Mouse (Mus musculus) adrenal gland, adult 18-20 months (tissue): ENCODE data around the gene Ccdc69. TPM values are rescaled to one million over a fixed set of nuclear protein-coding genes. Genes with fewer than 3 reads are reported as not detected.
A peak's percentile ranks its signal among the peaks of the same experiment; 100 is the strongest.
"Not testable (repeated sequence)": the region's sequence is repeated elsewhere in the genome, so short reads cannot be mapped to it uniquely, and the experiment has no call there.

Experiments used
- DNase-seq, 2 experiments: peaks; one replicate each; pipeline ENCODE4 v3.0.0; 2021 to 2022; ENCODE audit warnings: low spot score in 2 of 2
- long read RNA-seq, 2 experiments: library from polyadenylated mRNA; stranded (forward); transcript quantifications; one replicate each; pipeline ENCODE4 v2.0.0; 2021
- total RNA-seq, 2 experiments: library from RNA; stranded (reverse); gene quantifications; 1 replicate in 1 of 2; 2 replicates in 1 of 2; pipeline ENCODE4 v1.2.3; 2021

The Ccdc69 gene
- total RNA-seq: 1 to 10 TPM; 7.4 to 9.8 TPM
- long read RNA-seq, experiment 1, transcript Ccdc69-201 (7 exons, 1,402 nt): major isoform, 8 of 9 reads
- long read RNA-seq, experiment 1, partial matches to known transcripts: 1 of 9 reads
- long read RNA-seq, experiment 1, other reads (novel, unspliced or antisense): 0 of 9 reads
- long read RNA-seq, experiment 2, transcript Ccdc69-201 (7 exons, 1,402 nt): major isoform, 14 of 18 reads
- long read RNA-seq, experiment 2, partial matches to known transcripts: 1 of 18 reads
- long read RNA-seq, experiment 2, other reads (novel, unspliced or antisense): 3 of 18 reads

DNA sequence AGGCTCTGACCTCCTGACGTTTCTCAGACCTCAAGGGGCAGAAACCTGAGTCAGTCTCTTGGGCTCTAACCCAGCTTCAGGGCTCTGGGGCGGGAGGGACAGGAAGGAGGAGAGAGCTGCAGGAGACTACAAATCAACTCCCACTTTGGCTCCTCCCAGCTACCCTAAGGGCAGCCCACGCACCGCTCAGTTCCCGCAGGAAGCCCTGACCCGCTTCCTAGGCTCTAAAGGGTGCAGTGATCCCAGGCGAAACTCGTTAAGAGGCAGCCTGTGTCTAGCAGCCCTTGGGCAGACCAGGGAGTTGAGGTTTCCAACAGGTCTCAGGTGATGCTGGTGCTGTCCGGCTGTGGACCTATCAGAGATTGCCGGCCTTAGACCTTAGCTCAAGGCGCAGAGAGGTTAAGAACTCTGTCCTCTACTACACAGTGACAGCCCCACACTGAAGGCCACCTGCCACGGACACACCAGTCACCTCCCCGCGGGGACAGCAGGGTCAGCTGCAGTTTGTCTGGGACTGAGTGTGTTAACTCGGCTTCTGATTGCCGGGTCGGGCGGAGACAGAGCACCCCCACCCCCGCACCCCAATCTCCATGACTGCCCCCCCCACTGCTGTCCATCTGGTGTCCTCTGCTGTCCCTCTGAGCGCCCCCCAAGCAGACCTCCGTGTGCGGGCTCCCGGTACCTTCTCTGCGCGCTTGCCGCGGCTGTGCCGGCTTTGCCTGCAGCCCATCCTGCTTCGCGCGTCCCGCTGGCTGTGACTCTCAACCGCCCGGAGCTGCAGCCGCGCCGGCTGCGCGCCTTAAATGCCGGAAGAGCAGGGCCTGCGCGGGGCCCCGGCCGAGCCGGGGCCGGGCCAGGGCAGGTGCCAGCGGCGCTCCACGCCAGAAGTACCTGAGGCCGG, at the start of gene Ccdc69:
TSS of gene Ccdc69 (minus strand) at position 801 of the 901 bp plus-strand sequence.
- peak; percentile 57 to 65 for DNase-seq

- no peak for DNase-seq
These were observed 48.7 kb upstream of the Ccdc69 start for GRCm38 (mm10) chr11:55126663-55127062.

- DNase-seq: no peak
These were observed 43.5 kb upstream of the Ccdc69 start for GRCm38 (mm10) chr11:55121430-55121829.

- DNase-seq: no peak
These were observed 42.9 kb upstream of the Ccdc69 start for GRCm38 (mm10) chr11:55120821-55121271.

- DNase-seq: no peak
These were observed 42.3 kb upstream of the Ccdc69 start for GRCm38 (mm10) chr11:55120279-55120678.

DNA sequence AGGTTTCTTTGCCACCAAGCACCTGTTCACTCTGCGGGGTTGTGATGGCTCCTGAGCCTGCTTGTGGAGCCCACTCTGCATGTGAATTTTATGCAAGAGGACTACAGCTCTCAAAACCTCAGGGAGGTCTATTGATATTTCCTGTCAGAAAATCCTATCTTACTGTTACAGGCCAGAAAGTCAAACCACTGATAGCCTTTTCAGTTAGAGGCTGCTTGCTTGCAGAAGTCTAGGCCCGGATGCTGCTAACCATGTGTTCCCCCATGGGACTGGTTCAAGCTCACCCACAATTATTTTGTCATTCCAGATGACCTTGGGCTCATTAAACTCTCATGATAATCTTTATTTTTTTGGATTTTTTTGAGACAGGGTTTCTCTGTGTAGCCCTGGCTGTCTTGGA, 39.1 kb upstream of the Ccdc69 start:
- DNase-seq: no peak

DNA sequence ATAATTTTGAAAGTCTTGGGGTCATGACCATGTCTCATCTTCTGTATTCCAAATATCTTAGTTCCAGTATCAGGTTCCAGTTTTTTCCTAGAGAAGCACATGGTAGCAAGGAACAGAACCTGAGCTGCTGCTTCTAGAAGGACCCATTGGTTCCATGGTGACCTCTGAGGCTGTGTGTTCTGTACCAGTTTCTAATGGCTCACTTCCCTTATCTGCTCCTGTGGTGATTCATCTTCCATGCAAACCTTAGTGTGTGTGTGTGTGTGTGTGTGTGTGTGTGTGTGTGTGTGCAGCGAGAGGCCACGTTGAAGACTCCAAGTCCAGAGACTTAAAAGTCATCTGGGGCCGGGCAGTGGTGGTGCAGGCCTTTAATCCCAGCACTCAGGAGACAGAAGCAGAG, 38.1 kb upstream of the Ccdc69 start:
- no peak for DNase-seq

DNA sequence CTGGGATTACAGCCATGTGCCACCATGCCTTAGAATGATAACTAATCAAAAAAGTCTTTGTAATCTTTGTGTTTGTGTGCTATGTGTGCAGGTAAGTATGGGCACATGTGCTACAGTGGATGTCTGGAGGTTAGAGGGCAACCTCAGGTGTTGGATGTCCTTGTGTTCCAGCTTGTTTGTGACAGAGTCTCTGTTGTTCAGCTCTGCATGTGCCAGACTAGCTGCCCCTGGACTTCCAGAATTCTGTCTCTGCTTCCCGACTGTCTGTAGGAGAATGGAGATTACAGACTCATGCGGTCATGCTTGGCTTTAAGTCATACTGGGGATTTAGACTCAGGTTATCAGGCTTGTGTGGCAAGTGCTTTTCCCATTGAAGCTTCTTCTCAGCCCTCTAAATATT, 36.4 kb upstream of the Ccdc69 start:
- DNase-seq: no peak

- DNase-seq: not testable (repeated sequence)
These were observed 35.9 kb upstream of the Ccdc69 start for GRCm38 (mm10) chr11:55113861-55114250.

- no peak for DNase-seq
These were observed 35.4 kb upstream of the Ccdc69 start for GRCm38 (mm10) chr11:55113209-55113860.

DNA sequence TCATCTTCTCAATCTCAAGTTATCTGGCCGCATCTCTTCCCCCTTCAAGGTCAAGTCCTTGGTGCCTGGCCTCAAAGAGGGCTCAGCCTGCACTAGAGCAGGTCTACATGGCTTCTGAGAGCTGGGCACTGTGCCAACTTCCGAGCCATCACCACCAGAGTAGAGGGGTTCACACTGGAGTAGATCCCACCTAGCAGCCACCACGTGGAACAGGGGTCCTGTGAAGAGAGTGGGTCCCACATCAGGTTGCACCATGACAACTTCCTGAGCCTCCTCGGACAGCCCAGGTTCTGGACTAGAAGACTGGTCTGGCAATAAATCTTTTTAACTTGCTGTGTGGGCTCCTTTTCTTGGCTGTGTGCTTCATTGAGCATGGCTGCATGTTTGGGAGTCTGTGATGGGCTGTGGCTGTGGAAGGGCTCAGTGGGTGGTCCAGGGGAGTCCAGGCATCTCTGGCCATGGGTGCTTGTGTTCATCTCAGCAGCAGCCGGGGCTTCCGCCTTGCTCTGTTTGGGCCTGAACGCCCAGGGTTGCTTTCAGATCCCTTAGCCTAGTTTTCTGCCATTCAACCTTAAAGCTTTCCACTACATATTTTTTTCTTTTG, 32.7 kb upstream of the Ccdc69 start:
- DNase-seq: no peak

DNA sequence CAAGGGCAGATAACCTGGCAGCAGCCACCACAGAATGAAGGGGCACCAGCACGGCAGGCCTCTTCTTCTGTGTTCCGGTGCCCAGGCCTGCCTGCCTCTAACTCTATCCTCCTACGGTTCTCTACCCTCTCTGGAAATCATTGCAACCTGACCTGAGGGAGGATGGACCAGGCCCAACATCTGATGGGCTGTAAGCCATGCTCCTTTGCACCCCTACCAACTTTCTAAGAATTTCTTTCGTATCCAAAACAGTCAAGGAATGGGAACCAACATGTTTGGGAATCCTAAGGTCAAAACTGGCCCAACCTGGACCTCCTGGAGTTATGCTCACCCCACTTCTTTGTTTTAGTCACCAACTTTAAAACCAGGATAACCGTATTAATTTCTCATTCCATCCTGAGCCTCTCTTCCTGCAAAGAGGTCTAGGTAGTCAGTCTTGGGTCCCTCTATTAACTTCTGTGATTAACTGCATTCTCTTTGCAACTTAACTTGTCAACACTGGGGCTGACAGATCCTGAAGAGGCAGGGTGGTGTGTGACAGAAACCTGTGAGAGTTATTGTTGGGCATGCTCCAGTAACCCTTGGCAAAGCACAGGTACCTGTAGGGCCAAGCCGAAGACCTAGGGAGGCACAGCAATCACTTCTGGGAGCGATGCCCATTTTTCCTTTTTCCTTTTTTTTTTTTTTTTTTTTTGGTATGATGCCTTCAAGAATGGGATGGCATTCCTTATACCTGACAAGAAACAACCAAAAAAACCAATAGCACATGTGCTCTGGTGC, 31.8 kb upstream of the Ccdc69 start:
- no peak for DNase-seq

DNA sequence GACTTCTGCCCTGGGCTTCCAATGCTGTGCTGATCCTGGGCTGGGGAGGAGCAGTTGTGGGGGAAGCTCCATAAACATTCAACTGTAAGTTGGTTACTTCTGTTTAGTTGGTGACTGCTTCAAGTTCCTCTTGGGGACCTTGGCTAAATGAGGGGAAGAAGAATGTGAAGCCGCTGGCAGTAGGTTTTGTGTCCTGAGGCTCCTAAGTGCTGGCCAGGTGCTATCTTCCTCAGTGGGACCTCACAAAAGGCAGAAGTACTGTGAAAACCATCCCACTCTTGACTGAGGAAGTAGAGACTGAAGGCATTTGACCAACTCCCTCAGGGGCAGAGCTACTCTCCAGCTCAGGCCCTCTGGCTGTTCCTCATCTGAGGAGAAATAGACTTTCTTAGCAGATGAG, 28.7 kb upstream of the Ccdc69 start:
- no peak for DNase-seq

DNA sequence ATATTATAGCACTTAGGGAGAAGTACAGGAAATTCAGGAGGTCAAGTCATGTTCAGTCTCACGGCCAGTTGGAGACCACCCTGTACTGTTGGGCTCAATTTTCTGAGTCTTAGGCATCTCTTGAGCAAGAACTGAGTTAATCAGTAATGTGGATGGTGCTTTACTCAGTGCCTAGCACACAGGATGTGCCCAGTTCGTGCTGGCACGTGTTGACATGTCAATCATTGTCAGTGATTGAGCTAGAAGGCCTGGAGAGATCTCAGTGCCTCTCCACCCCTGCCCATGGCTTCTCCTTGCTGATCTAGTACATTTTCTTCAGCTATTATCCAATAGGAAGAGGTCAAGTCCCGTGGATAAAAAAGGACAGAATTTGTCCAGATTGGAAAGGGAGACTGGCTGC, 27.5 kb upstream of the Ccdc69 start:
- DNase-seq: no peak

GRCm38 (mm10) chr11:55103229-55103628, 25.3 kb upstream of the Ccdc69 start:
- DNase-seq: peak in 1 of 2 experiments; percentile 44

DNA sequence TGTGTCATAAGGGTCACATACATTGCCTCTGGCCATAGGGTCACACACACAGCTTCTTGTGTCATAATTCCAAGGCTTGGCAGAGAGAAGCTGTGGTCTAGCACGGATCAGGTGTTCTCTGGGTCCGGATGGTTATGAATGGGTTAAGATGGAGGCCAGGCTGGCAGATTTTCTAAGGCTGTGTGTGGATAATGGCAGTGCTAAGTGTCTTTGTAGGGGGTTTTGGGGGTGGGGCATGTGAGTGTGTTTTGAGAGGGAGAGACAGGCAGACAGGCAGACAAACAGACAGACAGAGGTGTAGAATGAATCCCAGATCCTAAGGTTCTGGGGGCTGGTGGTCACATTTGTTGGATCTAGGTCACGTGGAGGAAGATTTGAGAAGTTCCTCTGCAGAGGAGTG, 24.1 kb upstream of the Ccdc69 start:
- DNase-seq: no peak

DNA sequence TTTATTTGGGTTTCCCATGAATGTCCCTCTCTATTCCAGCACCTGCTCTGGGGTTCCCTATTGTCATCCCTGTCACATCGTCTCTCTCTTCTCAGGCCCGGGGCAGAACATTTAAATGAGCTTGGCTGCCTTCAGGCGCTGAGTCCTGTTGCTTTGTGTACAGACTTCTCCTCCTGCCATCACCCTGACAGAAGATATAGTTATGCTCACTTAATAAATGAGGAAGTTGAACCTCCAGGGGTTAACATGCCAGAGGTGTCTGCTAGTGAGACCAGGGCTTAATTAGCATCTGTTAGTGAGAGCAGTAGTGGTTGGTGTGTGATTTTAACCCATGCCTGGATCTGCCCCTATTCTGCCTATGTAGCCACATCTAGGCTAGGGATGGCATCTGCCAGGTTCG, 21.9 kb upstream of the Ccdc69 start:
- no peak for DNase-seq

DNA sequence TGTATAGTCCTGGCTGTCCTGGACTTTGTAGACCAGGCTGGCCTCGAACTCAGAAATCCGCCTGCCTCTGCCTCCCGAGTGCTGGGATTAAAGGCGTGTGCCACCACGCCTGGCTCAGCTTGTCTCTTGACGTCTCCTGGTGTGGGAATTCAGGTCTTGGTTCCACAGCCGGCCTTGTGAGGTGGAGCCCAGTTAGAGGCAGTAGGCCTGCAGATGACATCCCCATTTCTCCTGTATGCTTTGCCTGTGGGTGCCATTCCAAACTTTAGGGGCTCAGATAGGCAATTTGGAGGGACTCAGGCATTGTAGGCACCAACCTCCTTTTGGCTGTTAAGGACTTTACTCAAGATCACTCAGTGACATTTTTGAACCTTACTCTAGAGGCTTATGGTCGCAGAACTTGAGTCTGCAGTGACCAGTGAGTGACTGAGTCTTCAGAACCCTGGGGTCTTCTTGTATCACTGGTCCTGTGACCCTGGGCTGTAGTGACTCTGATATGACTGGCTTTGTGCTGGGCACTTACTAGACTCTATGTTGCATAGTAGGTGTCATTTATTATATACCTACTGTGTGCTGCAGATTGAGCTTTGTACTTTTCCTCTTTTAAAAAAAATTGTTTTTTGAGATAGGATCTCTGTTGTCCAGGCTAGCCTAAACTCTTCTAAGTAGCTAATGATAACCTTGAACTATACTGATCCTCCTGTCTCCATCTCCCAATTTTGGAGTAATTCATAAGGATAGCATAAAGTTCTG, 21.3 kb upstream of the Ccdc69 start:
- DNase-seq: no peak

DNA sequence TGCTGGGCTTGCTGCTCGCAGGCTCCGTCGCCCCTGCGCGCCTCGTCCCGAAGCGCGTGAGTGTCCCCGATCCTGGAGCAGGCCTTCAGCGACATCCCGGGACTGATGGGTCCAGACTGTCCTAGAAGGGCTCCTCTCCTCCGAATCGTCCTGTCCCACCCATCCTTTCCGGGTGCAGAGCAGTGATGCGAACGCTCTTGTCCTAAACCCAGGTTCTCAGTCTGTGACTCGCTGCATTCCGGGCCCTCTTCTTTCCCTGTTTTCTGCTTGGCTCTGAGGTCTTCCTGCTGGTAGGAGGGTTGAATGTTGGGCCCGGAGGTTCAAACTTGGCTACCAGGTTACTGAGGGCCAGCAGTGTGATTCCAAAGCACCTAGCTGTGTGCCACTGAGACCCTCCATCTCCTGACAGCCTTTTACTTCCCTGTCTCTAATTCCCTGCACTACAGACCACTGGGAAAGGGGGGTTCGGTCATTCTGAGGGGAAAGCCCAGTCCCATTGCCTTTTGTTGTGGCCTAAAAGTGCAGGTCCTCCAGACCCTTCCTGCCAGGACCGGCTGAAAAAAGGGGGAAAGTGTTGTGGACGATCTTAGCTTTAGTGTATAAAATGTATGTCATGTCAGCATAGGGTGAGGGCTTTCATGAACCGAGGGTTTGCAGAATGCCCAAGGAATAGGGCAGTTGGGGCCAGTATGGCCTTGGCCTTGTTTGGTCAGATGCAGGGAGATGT, 20.4 kb upstream of the Ccdc69 start:
- DNase-seq: no peak
